Mouse (Mus musculus) gastrocnemius, postnatal 4 days (tissue): Measurements from ENCODE around the gene AI854703. TPM values are rescaled to one million over a fixed set of nuclear protein-coding genes. Genes with fewer than 3 reads are reported as not detected.

ENCODE experiments used
- DNase-seq, 2 experiments: peaks; one replicate each; pipeline ENCODE4 v3.0.0; 2021 to 2022; ENCODE audit warnings: low spot score in 2 of 2, mixed read lengths in 2 of 2
- long read RNA-seq, 2 experiments: library from polyadenylated mRNA; stranded (forward); transcript quantifications; one replicate each; pipeline ENCODE4 v2.0.0; 2021
- total RNA-seq, 2 experiments: library from RNA; stranded (reverse); gene quantifications; 2 replicates each; pipeline ENCODE4 v1.2.3; 2021

AI854703 gene
- total RNA-seq, result under 1 TPM; 0.34 to 0.37 TPM
- long read RNA-seq, experiment 1, partial matches to known transcripts, result 2 of 2 reads
- long read RNA-seq, experiment 1, other reads (novel, unspliced or antisense), result 0 of 2 reads
- long read RNA-seq, experiment 2, result 0 reads

DNA sequence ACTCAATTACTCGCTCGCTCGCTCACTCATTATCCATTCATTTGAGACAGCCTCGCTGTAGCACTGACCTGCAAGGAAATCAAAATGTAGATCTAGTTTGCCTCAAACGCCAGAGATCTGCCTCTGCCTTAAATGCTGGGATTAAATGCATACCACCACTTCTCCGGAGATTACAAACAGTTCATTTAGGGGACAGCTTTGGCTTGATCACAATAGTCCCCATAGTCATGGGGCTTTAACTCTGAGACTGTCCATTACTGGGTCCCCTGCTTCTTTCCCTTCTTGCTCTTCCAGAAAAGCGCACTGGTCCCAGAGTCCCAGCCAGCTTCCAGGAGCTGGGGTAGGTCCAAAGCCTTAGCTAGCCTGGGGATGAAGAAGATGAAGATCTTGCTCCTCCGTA lies at the start of gene AI854703:
Gene AI854703 (plus strand): TSS at position 301 of the 400 bp plus-strand sequence.
- no peak for DNase-seq

DNA sequence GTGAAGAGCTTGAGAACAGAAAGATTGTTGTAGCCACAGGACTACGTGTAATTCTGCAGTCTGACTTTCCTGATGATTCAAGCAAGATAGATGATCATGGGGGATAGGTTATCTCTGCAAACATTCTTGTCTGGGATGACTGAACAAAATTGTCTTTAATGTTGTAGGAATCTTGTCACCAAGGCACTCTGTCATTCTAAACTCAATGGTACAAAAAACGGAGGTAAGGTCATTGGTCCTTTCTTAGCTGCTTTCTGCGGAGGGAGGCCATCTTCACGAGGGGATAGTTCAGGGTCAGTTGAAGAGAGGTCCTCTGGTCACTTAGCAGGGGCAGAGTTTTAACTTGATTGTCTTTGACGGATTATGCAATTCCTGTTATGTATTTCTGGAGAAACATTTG lies 47.8 kb upstream of the AI854703 start:
- DNase-seq, result no peak

DNA sequence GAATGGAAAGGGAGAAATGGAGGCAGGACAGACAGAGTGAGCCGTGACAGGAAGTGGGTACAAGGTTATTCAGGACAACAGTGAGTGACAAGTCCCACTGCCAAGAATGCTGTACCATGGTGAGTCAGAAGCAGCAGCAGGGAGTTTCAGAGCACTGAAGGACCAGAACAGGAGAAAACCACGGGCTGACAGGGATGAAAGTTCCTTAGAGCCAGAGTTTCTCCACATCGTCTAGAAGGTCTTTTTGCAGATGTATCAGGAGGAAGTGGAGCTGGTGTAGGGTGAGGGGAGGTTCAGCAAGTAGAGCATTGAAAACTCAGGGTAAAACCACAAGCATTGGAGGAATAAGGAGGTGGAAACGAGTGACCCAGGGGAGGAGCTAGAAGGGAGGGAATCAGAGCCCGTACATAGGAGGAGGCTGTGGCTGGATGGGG lies 47.3 kb upstream of the AI854703 start:
- DNase-seq, result no peak

DNA sequence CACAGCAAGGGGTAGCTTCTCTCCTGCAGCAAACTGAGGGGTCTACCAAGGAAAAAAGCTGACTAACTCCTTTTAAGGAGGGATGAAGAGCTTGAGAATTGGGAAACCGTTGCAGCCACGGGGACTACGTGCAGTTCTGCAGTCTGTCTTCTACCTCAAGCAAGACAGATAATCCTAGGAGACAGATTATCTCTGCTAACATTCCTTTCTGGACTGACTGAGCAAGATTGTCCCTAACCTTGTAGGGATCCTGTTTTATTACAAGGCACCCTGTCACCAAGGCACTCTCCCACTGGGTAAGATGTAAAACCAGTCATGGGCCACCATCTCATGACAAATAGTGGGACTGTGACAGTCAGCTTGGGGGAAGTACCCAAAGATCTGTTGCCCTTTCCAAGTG lies 45.3 kb upstream of the AI854703 start:
- no peak for DNase-seq

DNA sequence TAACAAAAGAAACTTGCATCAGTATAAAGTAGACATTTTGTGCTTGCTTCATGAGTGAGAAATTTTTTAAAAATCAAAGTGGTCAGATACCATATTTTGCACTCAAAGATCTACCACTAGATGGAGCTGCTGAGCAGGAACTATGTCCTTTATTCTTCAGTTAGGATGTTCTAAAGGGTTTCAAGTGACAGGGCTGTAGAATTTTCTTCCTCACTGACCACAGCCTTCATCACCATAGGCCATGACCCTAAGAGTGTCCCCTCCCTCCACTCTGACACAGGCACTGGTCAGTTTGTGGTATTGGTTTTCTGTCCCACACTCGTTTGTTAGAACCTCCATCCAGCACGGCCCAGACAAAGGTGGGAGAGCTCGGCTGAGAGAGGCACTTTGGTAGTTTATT lies 44.5 kb upstream of the AI854703 start:
- peak in 1 of 2 experiments; percentile 37 for DNase-seq

DNA sequence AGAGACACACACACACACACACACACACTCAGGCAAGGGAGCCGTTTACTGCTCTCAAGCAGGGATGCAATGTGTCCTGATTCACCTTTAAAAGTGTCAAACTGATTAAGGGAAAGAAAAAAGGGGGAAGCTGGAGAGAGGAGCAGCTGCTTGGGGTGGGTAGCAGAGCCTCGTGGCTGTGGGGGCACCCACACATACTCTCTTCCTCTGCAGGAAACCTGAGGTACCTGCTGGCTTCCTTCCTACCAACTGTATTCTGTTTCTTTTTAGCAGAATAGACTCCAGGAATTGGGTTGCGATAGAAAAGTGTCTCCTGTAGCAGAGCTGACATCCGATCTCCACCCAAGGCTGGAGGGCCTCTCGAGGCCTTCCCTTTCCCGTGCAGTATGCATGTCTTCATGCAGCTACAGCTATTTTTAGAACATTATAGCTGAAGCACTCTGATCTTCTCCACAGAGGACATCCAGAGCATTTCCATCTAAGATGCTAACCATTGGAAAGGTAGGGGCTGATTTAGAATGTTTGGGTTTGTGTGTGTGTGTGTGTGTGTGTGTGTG lies 37.3 kb upstream of the AI854703 start, which contains the start of gene Gm45021:
Gene Gm45021 (plus strand): TSS at position 417 of the 557 bp plus-strand sequence.
- no peak for DNase-seq

DNA sequence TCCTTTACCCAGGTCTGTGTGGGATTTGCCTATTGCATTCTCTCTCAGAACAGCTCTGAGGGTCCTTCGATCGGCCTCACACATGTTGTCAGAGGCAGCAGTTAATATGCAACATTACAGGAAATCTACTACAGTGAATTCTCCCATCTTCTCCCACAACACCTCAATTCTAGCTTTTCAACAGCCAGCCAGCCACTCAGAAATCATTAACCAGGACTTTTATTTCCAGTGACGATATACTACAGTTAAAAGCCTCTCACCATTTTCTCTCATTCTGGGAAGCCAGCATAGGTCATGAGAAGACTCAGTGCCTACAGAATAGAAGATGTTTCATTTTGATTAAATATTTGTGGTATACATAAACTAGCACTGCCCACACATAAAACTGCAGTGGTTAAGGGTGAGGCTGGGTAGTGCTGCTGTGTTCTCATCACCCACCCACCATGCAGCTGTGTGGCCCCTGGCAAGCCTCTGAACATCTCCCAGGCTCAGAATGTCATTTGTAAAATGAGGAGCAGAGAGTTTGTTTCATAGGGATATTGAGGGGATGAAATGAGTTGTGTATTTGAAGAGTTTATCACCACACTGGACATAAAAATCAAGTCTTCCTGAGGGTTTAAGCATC lies 35.2 kb upstream of the AI854703 start:
- no peak for DNase-seq

DNA sequence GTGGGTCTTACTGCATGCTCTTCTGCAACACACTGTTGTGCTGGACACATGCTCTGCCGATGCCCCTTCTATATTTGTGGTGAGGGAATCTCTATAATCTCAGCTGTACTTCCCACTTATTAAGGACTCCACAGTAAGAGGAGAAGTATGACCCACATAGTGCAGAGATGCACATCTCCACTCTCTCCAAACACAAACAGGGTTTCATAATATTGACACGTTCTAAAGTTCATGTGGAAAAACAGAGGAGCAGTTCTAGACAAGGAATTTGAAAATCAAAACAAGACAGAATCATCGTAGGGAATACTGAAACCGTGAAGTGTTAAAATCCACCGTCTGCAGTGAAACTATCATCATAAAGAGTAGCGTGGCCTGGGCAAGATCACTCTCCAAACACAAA lies 34.7 kb upstream of the AI854703 start:
- DNase-seq, result no peak

DNA sequence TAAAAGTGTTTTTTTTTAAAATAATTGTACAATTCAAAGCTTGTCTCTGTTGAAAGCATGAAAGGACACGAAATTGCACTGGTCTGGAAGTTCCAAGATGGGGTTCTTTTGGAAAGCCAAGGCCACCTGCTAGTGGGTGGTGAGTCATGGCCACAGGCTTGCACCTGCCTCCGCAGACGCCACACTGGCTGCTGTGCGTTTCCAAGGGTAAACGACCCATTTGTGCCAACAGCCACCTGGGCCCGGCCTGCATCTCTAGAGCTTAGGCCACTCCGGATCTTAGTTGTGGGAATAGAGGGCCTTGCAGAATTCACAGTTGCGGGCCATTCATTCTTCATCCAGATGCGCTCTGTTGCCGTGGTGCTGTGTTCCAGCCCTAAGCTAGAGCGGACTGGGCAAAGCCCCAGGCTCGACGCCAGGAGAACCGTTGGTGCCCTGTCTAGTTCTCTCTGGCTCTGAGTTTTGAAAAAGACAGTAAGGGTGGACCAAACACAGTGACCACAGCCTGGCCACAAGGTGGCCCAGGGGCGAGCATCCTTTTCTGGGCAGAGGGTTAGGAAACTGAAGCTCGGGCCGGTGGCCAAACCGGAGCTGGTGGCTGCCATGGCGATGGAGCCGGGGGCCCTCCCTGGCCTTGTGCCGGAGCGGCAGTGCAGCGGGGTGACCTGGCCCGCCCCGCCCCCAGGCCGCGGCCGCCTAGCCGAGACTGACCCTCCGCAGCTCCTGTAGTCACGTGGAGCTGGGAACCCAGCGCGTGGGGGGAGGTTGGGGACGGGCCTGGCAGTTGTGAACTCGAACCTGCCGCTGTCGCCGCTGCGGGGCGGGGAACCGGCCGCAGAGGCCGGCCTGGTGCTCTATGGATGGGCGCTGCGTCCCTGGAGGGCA lies 33.2 kb upstream of the AI854703 start, which contains the start of the genes Repin1 and Gm44965:
Gene Repin1 (plus strand): TSS at position 726 of the 885 bp plus-strand sequence.
Gene Gm44965 (plus strand): TSS at position 784 of the 885 bp plus-strand sequence.
- DNase-seq, result peak; percentile 90 to 96

DNA sequence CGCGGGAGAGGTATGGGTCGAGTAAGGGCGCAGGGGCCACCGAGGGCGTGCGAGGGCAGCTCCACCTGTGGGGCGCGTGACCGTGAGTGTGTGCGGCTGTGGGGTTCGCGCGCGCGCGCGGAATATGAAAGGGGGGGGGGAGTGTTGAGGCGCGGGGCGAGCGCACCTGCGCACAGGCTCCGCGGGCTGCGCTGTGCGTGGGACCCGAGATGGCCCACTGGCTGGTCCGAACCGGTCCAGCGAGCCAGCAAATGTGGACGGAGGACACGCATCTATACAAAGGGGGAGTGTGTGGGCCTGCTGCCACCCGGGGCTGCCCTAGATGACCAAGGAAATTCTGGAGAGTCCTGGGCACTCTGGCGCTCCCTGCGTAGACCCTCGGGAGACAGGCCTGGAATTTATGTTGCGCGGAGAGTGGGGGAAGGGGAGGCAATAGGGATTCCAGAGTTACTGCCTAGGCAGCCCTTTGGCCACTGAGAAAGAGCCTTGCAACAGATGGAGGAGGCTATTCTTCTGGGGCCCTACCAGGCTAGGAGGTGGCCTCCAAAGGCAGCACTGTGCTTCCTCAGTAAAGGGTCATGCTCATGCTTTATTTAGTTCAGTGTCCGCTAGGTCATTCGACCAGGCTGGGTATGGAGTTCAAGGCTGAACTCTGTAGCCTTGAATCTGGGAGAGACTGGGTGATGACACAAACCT lies 32.4 kb upstream of the AI854703 start:
- DNase-seq, result peak in 1 of 2 experiments; percentile 56

DNA sequence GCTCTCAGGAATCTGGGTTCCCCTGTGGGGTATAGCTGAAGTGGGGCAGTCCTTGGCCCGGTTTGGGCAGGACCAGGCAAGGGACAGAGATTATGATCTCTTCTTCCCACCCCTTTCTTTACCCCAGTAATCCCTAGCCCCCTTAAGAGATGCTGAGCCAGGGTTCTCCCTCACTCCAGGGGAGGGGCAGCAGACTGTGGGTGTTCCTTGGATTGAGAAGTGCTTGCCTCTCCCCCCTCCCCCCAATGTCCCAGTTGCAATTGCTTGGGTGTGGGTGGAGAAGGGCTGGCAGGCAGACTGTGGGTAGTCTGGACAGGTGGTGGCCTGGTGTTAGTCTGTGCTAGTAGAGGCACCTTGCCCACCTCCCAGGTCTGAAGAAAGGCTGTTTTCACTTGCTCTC lies 31.3 kb upstream of the AI854703 start:
- DNase-seq, result no peak

DNA sequence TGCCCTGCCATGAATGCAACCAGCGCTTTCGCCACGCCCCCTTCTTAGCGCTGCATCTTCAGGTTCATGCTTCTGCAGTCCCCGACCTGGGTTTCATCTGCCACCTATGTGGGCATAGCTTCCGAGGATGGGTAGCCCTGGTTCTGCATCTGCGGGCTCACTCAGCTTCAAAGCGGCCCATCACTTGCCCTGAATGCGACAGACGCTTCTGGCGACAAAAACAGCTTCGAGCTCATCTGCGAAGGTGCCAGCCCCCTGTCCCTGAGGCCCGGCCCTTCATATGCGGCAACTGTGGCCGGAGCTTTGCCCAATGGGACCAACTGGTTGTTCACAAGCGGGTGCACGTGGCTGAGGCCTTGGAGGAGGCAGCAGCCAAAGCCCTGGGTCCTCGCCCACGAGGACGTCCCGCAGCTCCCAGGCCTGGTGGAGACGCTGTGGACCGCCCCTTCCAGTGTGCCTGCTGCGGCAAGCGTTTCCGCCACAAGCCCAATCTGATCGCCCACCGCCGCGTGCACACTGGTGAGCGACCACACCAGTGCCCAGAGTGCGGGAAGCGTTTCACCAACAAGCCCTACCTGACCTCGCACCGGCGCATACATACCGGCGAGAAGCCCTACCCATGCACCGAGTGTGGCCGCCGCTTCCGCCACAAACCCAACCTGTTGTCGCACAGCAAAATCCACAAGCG lies 29.9 kb upstream of the AI854703 start:
- DNase-seq, result no peak

DNA sequence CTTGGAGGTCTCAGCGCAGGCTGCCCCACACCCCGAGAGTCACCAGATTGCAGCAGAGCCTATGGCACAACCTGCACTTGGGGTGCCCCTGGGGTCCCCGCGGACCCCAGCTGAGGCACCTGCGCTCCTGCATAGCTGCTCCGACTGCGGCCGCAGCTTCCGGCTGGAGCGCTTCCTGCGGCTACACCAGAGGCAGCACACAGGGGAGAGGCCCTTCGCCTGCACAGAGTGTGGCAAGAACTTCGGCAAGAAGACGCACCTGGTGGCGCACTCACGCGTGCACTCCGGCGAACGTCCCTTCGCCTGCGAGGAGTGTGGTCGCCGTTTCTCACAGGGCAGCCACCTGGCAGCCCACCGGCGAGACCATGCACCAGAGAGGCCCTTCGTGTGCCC lies 29.3 kb upstream of the AI854703 start:
- DNase-seq, result no peak

DNA sequence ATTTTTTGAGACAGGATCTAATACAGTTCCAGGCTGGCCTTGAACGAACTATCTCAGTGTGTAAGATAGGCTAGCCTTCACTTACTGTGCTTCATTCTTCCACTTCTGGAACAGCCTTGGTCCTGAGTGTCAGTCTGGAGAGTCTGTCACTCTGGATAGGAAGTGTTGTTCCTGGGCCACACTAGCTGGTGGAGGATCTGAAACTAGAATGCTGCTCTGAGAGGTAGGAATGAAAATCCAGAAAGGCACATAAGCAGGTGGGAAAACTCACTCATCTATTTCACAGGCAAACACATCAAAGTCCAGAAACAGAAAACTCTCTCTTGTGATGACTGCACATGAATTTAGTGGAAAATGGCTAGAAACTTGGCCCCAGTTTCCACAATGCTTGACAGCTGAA lies 26.0 kb upstream of the AI854703 start:
- DNase-seq, result no peak

DNA sequence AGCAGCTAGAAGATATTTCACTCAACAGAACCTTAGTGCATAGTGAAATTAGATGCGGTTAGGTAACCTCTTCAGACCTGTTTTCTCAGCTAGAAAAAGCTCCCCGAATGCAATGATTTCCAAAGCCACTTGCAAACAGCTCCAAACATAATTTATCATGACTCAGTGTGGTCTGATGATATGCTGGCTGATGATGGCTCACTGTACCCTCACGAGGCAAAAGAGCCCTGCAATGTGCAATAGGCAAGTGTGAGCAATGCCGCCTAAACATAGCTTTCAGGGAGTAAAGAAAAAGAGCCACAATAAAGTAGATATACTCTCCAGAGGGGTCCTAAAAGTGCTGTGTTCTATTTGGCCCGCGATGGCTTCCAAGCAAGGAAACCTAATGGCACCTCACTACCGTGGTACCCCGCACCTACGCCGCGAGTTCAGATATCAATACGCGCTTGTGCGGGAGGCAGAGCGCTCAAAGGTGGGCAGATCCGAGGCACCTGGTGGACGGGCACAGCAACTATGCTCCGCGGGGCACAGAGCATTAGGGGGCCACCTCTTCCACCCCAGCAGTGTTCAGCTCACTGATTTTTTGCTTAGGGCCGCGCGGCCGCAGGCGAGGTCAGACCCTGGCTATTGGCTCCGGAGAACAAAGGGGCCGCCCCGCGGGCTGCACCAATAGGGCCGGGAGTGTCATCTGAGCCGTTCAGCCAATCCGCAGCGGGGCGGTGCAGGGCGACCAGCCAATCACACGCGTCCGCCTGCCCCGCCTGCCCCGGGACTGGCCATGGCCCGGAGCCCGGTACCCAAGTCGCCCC lies 25.1 kb upstream of the AI854703 start, which contains the start of gene Zfp775:
Gene Zfp775 (plus strand): TSS at position 793 of the 809 bp plus-strand sequence.
- DNase-seq, result peak; percentile 95 to 98

DNA sequence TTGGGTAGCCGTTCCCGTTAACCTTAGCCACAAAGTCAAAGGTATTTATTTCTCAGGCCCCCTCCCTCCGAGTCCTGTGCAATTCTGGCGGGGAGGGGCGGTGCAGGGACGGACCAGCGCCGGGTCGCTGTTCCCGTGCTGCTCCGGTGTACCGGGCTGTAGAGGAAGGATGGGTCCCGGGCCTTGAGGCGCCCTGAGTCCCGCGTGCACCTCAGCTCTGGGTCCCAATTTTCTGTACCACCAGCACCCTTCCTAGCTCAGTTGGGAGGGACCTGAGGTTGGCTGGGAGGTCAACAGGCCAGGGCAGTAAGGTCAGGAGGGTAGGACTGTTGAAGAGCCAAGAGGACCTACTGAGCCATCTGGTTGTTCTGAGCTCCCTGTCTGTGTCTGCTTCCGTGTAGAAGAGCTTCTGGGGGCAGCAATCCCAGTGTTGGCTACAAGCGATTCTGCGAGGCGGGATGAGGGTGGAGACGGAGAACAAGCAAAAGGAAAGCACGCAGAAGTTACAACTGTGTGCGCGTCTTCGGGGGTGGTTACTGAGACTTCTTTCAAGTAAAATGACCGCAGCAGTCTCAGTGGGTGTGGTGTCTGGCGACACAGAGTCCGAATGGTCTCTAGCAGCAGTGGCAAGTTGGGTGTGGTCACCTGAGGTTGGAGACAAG lies 24.4 kb upstream of the AI854703 start:
- peak in 1 of 2 experiments; percentile 40 for DNase-seq

DNA sequence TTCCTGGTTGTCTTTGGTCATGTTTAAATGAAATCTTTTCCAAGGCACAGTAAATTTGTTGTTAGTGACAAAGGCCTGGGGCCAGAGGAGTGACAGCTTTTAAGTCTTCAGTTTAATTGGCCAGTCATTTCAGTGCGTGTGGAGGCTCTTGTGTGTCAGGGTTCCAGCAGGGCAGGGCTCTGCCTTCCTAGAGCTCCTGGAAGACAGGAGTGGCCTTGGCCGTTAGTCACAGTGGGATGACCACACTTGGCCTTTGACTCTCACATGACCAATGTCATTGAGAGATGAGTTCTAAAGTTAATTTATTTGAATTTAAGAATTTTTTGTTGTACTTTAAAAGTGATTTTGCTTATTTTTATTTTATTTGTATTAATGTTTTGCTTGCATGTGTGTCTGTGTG lies 18.4 kb upstream of the AI854703 start:
- DNase-seq, result no peak

DNA sequence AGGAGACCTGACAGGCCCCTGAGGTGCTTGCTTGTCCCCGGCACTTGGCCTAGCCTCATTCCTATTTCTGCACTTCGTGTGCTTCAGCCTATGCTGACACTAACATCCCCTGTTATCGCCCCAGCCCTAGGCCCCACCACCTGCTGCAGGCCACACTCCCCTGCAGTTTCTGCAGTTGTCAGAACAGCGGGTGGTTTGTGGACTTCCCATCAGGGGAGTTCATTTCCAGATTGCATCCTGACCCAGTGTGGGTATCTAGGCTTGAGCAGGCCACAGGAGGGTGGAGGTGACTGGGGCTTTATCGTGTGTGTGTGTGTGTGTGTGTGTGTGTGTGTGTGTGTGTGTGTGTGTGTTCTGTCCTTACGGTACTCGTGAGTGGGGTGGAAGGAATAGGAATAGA lies 17.1 kb upstream of the AI854703 start:
- DNase-seq, result no peak

DNA sequence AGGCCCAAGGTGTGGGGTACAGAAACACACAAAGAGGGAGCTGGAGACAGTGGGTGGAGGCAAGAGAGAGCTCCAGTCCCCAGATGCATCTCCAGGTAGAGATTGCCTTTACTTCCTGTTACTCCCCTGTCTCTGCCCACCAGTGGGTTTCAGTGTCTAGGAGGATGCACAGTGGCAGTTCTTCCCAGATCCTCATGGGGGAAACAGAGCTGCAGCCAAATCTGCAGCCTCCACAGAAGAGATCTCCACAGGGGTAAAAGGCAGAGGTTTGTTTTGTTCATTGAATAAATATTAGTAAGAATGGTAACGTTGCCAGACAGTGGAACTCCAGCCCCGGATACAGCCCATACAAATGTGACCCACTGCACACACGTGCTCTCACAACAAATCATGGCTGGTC lies 15.9 kb upstream of the AI854703 start:
- DNase-seq, result no peak
